25 mouse cellular contexts compared by ENCODE assay signal in the genomic region with DNA sequence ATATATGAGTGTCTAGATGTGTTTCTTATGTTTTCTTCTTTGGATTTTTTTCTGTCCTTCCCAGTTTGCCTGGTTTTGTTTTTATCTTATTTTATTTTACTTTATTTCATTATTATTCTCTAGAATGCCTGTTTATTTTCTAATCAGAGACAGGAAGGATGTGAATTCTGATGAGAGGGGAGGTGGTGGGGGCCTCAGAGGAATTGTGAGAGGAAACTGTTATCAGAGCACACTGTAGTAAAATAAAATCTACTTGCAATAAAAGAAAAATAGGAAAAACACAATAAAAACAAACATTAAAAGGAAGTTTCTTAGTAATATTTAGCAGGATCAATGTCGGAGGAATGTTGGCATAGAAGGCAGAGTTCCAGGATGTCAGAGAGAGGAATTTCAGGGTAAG. TPM values are rescaled to one million over a fixed set of nuclear protein-coding genes. Genes with fewer than 3 reads are reported as not detected.
DNase-seq lines count a peak whose midpoint lies in the region; ATAC-seq and TF ChIP-seq lines count a peak whose summit lies in the region.
"Had no signal": no experiment of that assay in that cellular context is flagged by ENCODE, and none has a peak within 500 bp of the region (broad histone marks: within the 10 kb centered on the region; RNA-seq: fewer than 3 reads in every experiment).

No protein-coding gene starts in this region.

- ATAC-seq in heart, embryonic 13.5 days (ENCODE audit: extremely low read depth, insufficient number of reproducible peaks, low FRiP score, low TSS enrichment), result no peak
- ATAC-seq in heart, embryonic 11.5 days (replicated peaks; ENCODE audit: insufficient number of reproducible peaks, low FRiP score, low TSS enrichment), result no peak
- ATAC-seq in kidney, embryonic 16.5 days (ENCODE audit: low FRiP score, low TSS enrichment), result no peak
- ATAC-seq in kidney, postnatal 0 days (replicated peaks; ENCODE audit: low FRiP score, low read depth), result no peak
- ATAC-seq: activated CD4-positive, CD25-positive, alpha-beta regulatory T cell, adult 4 months; forebrain, embryonic 15.5 days; hindbrain, embryonic 16.5 days; intestine, embryonic 15.5 days had no signal

- no peaks in the 10 kb centered on the region for H3K9me3 ChIP-seq in heart, embryonic 13.5 days
- H3K9me3 ChIP-seq in heart, embryonic 11.5 days (replicated peaks; ENCODE audit: control insufficient read depth, low read length), result no peaks in the 10 kb centered on the region
- no peaks in the 10 kb centered on the region; the same call in 1 of the 2 replicates for H3K9me3 ChIP-seq in kidney, embryonic 16.5 days (ENCODE audit: low read length)
- no peaks in the 10 kb centered on the region for H3K9me3 ChIP-seq in kidney, postnatal 0 days (replicated peaks; ENCODE audit: low read length)
- H3K9me3 ChIP-seq: embryonic facial prominence, embryonic 10.5 days; embryonic facial prominence, embryonic 13.5 days; forebrain, embryonic 12.5 days; forebrain, embryonic 15.5 days; hindbrain, embryonic 10.5 days; hindbrain, embryonic 13.5 days; intestine, embryonic 15.5 days had no signal

- peak overlapping the region; percentile 17; the same call in 1 of the 2 replicates for H3K27ac ChIP-seq in gastrocnemius, adult 2 months
- H3K27ac ChIP-seq in heart, embryonic 13.5 days (replicated peaks), result 0 out of 2 replicates have a peak overlapping the region, but pooled peaks have one; percentile 28
- H3K27ac ChIP-seq in heart, embryonic 11.5 days (ENCODE audit: low read depth, low read length), result no peak overlapping the region
- H3K27ac ChIP-seq in kidney, adult 2 months (ENCODE audit: insufficient read depth, low read depth, low read length), result peak overlapping the region; percentile 50; the same call in 1 of the 2 replicates
- H3K27ac ChIP-seq in kidney, embryonic 16.5 days (ENCODE audit: low read length), result no peak overlapping the region
- H3K27ac ChIP-seq in kidney, postnatal 0 days, result no peak overlapping the region
- H3K27ac ChIP-seq: embryonic facial prominence, embryonic 10.5 days; embryonic facial prominence, embryonic 13.5 days; forebrain, embryonic 12.5 days; forebrain, embryonic 15.5 days; hindbrain, embryonic 10.5 days; hindbrain, embryonic 13.5 days; intestine, embryonic 15.5 days had no signal

- 62% methylated on average over 1 of the region's 1 CpGs for WGBS in heart, embryonic 13.5 days
- 60% methylated on average over 1 of the region's 1 CpGs for WGBS in heart, embryonic 11.5 days (ENCODE audit: insufficient replicate concordance)
- WGBS in kidney, adult 2 months, result 31% methylated on average over 1 of the region's 1 CpGs
- 58% methylated on average over 1 of the region's 1 CpGs for WGBS in kidney, embryonic 16.5 days
- WGBS in kidney, postnatal 0 days, result 36% methylated on average over 1 of the region's 1 CpGs

- no peak for TF ChIP-seq CTCF in gastrocnemius, adult 2 months (IDR thresholded peaks at IDR 0.05)
- no peak for TF ChIP-seq CTCF in kidney, adult 2 months (conservative IDR thresholded peaks at IDR 0.05; ENCODE audit: insufficient read depth, insufficient read length, low read depth, low read length)
- no peak for TF ChIP-seq CTCF in kidney, postnatal 0 days (IDR thresholded peaks at IDR 0.05; ENCODE audit: low read depth)

- H3K4me1 ChIP-seq in heart, embryonic 13.5 days, result peaks cover 10% of the 10 kb centered on the region; the same call in 1 of the 2 replicates
- no peaks in the 10 kb centered on the region for H3K4me1 ChIP-seq in heart, embryonic 11.5 days (ENCODE audit: control insufficient read depth, insufficient read depth, low read length)
- no peaks in the 10 kb centered on the region for H3K4me1 ChIP-seq in kidney, adult 2 months (ENCODE audit: control insufficient read depth, insufficient read depth, low read length)
- no peaks in the 10 kb centered on the region for H3K4me1 ChIP-seq in kidney, embryonic 16.5 days (ENCODE audit: insufficient read depth, low read length)
- H3K4me1 ChIP-seq in kidney, postnatal 0 days (replicated peaks; ENCODE audit: insufficient read depth, low read length), result no peaks in the 10 kb centered on the region
- H3K4me1 ChIP-seq: embryonic facial prominence, embryonic 10.5 days; embryonic facial prominence, embryonic 13.5 days; forebrain, embryonic 12.5 days; forebrain, embryonic 15.5 days; hindbrain, embryonic 10.5 days; hindbrain, embryonic 13.5 days; intestine, embryonic 15.5 days had no signal

- no peak for DNase-seq in gastrocnemius, adult 2 months
- DNase-seq in gastrocnemius, adult 8-10 months (ENCODE audit: low spot score in 2 of 2), result no peak
- peak; percentile 45 for DNase-seq in kidney, adult 2 months
- DNase-seq in kidney, postnatal 0 days (ENCODE audit: low spot score), result peak; percentile 39
- DNase-seq in kidney, adult 8-10 months, result no peak
- DNase-seq: adrenal gland, adult 8-10 months; adrenal gland, postnatal 25 days; cerebellum, adult 11-12 months; cerebellum, adult 8-10 months; cerebellum, postnatal 36 days; embryo, embryonic 11 days; gastrocnemius, postnatal 14 days had no signal

- intact Hi-C loops in gastrocnemius, adult 2 months (cut with DNase I), result no loop called here

- no peaks in the 10 kb centered on the region for H3K36me3 ChIP-seq in heart, embryonic 13.5 days
- no peaks in the 10 kb centered on the region for H3K36me3 ChIP-seq in heart, embryonic 11.5 days (ENCODE audit: control insufficient read depth, insufficient read depth, low read length)
- no peaks in the 10 kb centered on the region for H3K36me3 ChIP-seq in kidney, adult 2 months (ENCODE audit: control insufficient read depth, insufficient read depth, low read length)
- H3K36me3 ChIP-seq in kidney, embryonic 16.5 days (ENCODE audit: insufficient read depth, low read length), result no peaks in the 10 kb centered on the region
- no peaks in the 10 kb centered on the region for H3K36me3 ChIP-seq in kidney, postnatal 0 days (ENCODE audit: insufficient read depth, low read length)
- H3K36me3 ChIP-seq: embryonic facial prominence, embryonic 10.5 days; embryonic facial prominence, embryonic 13.5 days; forebrain, embryonic 12.5 days; forebrain, embryonic 15.5 days; hindbrain, embryonic 10.5 days; hindbrain, embryonic 13.5 days; intestine, embryonic 15.5 days had no signal

- no peak for TF ChIP-seq POLR2A in kidney, adult 2 months (IDR thresholded peaks at IDR 0.05; ENCODE audit: low read depth, low read length)

- H3K9ac ChIP-seq in heart, embryonic 13.5 days, result no peak overlapping the region
- H3K9ac ChIP-seq in heart, embryonic 11.5 days (ENCODE audit: low read depth, low read length), result no peak overlapping the region
- H3K9ac ChIP-seq in kidney, embryonic 16.5 days (replicated peaks; ENCODE audit: low read length), result no peak overlapping the region
- no peak overlapping the region for H3K9ac ChIP-seq in kidney, postnatal 0 days (ENCODE audit: low read depth, low read length)
- H3K9ac ChIP-seq: embryonic facial prominence, embryonic 13.5 days; forebrain, embryonic 12.5 days; forebrain, embryonic 15.5 days; hindbrain, embryonic 13.5 days; intestine, embryonic 15.5 days had no signal

- no peaks in the 10 kb centered on the region for H3K27me3 ChIP-seq in heart, embryonic 13.5 days (replicated peaks)
- H3K27me3 ChIP-seq in heart, embryonic 11.5 days (ENCODE audit: control insufficient read depth, insufficient read depth, low read length), result no peaks in the 10 kb centered on the region
- H3K27me3 ChIP-seq in kidney, adult 2 months (replicated peaks; ENCODE audit: control insufficient read depth, insufficient read depth, low read length), result no peaks in the 10 kb centered on the region
- H3K27me3 ChIP-seq in kidney, embryonic 16.5 days (ENCODE audit: insufficient read depth, low read length), result no peaks in the 10 kb centered on the region
- H3K27me3 ChIP-seq in kidney, postnatal 0 days (ENCODE audit: insufficient read depth, low read length), result no peaks in the 10 kb centered on the region
- H3K27me3 ChIP-seq: embryonic facial prominence, embryonic 13.5 days; forebrain, embryonic 12.5 days; forebrain, embryonic 15.5 days; hindbrain, embryonic 13.5 days; intestine, embryonic 15.5 days had no signal

- no peak overlapping the region for H3K4me2 ChIP-seq in heart, embryonic 13.5 days
- no peak overlapping the region for H3K4me2 ChIP-seq in heart, embryonic 11.5 days
- H3K4me2 ChIP-seq in kidney, embryonic 16.5 days (replicated peaks; ENCODE audit: low read depth, low read length), result no peak overlapping the region
- H3K4me2 ChIP-seq in kidney, postnatal 0 days (ENCODE audit: low read length), result no peak overlapping the region
- H3K4me2 ChIP-seq: embryonic facial prominence, embryonic 13.5 days; forebrain, embryonic 12.5 days; forebrain, embryonic 15.5 days; hindbrain, embryonic 13.5 days; intestine, embryonic 15.5 days had no signal

- H3K4me3 ChIP-seq in gastrocnemius, adult 2 months, result no peak overlapping the region
- H3K4me3 ChIP-seq in heart, embryonic 13.5 days, result no peak overlapping the region
- H3K4me3 ChIP-seq in heart, embryonic 11.5 days (ENCODE audit: low read depth, low read length), result no peak overlapping the region
- no peak overlapping the region for H3K4me3 ChIP-seq in kidney, adult 2 months (ENCODE audit: insufficient read depth, low read depth, low read length)
- H3K4me3 ChIP-seq in kidney, embryonic 16.5 days (ENCODE audit: low read length), result no peak overlapping the region
- no peak overlapping the region for H3K4me3 ChIP-seq in kidney, postnatal 0 days (replicated peaks; ENCODE audit: low read depth, low read length)
- H3K4me3 ChIP-seq: embryonic facial prominence, embryonic 10.5 days; embryonic facial prominence, embryonic 13.5 days; erythroblast, embryonic 14.5 days; forebrain, embryonic 12.5 days; forebrain, embryonic 15.5 days; hindbrain, embryonic 10.5 days; hindbrain, embryonic 13.5 days; intestine, embryonic 15.5 days had no signal

RNA-seq across cellular contexts. Expression of gene Il6st, which starts 58.7 kb away (rescaled TPM):
- 100 to 1,000 TPM; 171 to 183 TPM for total RNA-seq in gastrocnemius, adult 2 months (2021)
- total RNA-seq in gastrocnemius, adult 8-10 months (2022), result 100 to 1,000 TPM; 158 to 222 (median 193) TPM
- 42.1 TPM in 2 replicates for polyA plus RNA-seq in heart, embryonic 13.5 days (2015; fragmentation: Nextera tagmentation; extraction: Ambion mirVana)
- polyA plus RNA-seq in heart, embryonic 11.5 days (2014; fragmentation: Nextera tagmentation; extraction: Ambion mirVana), result 50.0 and 68.2 TPM in 2 replicates
- polyA plus RNA-seq in kidney, adult 2 months (2012; rRNA removed), result 30.9 and 33.6 TPM in 2 replicates
- polyA plus RNA-seq in kidney, embryonic 16.5 days (2015; fragmentation: Nextera tagmentation; extraction: Ambion mirVana), result 40.3 and 41.9 TPM in 2 replicates
- 24.0 and 26.0 TPM in 2 replicates for polyA plus RNA-seq in kidney, postnatal 0 days (2015; fragmentation: Nextera tagmentation; extraction: Ambion mirVana)

Comparison
In these comparisons a context has a peak if more than half of its experiments do, and no peak if none do; other contexts are left out.
1. DNase-seq: peak in kidney, adult 2 months (single experiment) and kidney, postnatal 0 days (single experiment); none in gastrocnemius, adult 2 months (single experiment), gastrocnemius, adult 8-10 months (0 of 2) and kidney, adult 8-10 months (0 of 2).
2. H3K27ac ChIP-seq: peak in gastrocnemius, adult 2 months (single experiment), heart, embryonic 13.5 days (single experiment) and kidney, adult 2 months (single experiment); none in heart, embryonic 11.5 days (single experiment), kidney, embryonic 16.5 days (single experiment) and kidney, postnatal 0 days (single experiment).